Mouse (Mus musculus) G1E-ER4 (cell line): ENCODE results near the gene Map3k5. TPM values are rescaled to one million over a fixed set of nuclear protein-coding genes. Genes with fewer than 3 reads are reported as not detected.

Source experiments
- GATA1 ChIP-seq: IDR thresholded peaks from one replicate; pipeline ENCODE4 v1.8.0; 2012; ENCODE audit warnings: low read length, inconsistent platforms
- polyA plus RNA-seq: library from polyadenylated mRNA; stranded (reverse); fragments of >175 nt; gene quantifications from 2 replicates; pipeline ENCODE4 v1.2.3, GENCODE M21; 2012

The Map3k5 gene
- polyA plus RNA-seq, 1 experiment: 0.05 TPM

GRCm38 (mm10) chr10:20018406-20018805 is 84.1 kb downstream of the Map3k5 start:
- TF ChIP-seq GATA1: no peak

- no peak for TF ChIP-seq GATA1
Observed at GRCm38 (mm10) chr10:20018806-20019205, 84.5 kb downstream of the Map3k5 start.

GRCm38 (mm10) chr10:20021256-20021655 is 87.0 kb downstream of the Map3k5 start:
- no peak for TF ChIP-seq GATA1

GRCm38 (mm10) chr10:20021670-20022468 is 87.6 kb downstream of the Map3k5 start:
- TF ChIP-seq GATA1: no peak

- TF ChIP-seq GATA1: no peak
Observed at GRCm38 (mm10) chr10:20022608-20023340, 88.5 kb downstream of the Map3k5 start.

GRCm38 (mm10) chr10:20023524-20023923 is 89.3 kb downstream of the Map3k5 start:
- TF ChIP-seq GATA1: no peak

- TF ChIP-seq GATA1: no peak
Observed at GRCm38 (mm10) chr10:20024891-20025290, 90.6 kb downstream of the Map3k5 start.

GRCm38 (mm10) chr10:20025781-20026520 is 91.7 kb downstream of the Map3k5 start:
- no peak for TF ChIP-seq GATA1

GRCm38 (mm10) chr10:20030703-20031102 is 96.4 kb downstream of the Map3k5 start:
- TF ChIP-seq GATA1: no peak

GRCm38 (mm10) chr10:20031936-20032335 is 97.7 kb downstream of the Map3k5 start:
- TF ChIP-seq GATA1: no peak

GRCm38 (mm10) chr10:20036375-20036774 is 102.1 kb downstream of the Map3k5 start:
- no peak for TF ChIP-seq GATA1

- TF ChIP-seq GATA1: no peak
Observed at GRCm38 (mm10) chr10:20036846-20037245, 102.6 kb downstream of the Map3k5 start.

GRCm38 (mm10) chr10:20039531-20039930 is 105.3 kb downstream of the Map3k5 start:
- no peak for TF ChIP-seq GATA1

- no peak for TF ChIP-seq GATA1
Observed at GRCm38 (mm10) chr10:20040116-20040515, 105.8 kb downstream of the Map3k5 start.

GRCm38 (mm10) chr10:20040677-20041076 is 106.4 kb downstream of the Map3k5 start:
- TF ChIP-seq GATA1: no peak

- no peak for TF ChIP-seq GATA1
Observed at GRCm38 (mm10) chr10:20042081-20042480, 107.8 kb downstream of the Map3k5 start.
